Mouse (Mus musculus) forebrain, embryonic 10.5 days (tissue): ENCODE data around the gene Jarid2. TPM values are rescaled to one million over a fixed set of nuclear protein-coding genes. Genes with fewer than 3 reads are reported as not detected.

ENCODE experiments used
- DNase-seq: peaks from one replicate; pipeline ENCODE4 v3.0.0-alpha.2; 2017; ENCODE audit warnings: low spot score; ENCODE audit errors: extremely low spot score
- H3K27ac ChIP-seq: fragments of 300-500 bp; sonication (generic); 2 replicates; pipeline ENCODE4 v1.5.1; 2016; ENCODE audit warnings: mild to moderate bottlenecking
- H3K27me3 ChIP-seq: fragments of 300-500 bp; sonication (generic); 2 replicates; pipeline ENCODE4 v1.6.1; 2016; ENCODE audit warnings: mild to moderate bottlenecking; ENCODE audit not compliant: poor library complexity, severe bottlenecking
- H3K36me3 ChIP-seq: fragments of 300-500 bp; sonication (generic); replicated peaks from 2 replicates; pipeline ENCODE4 v1.6.1; 2016; ENCODE audit warnings: mild to moderate bottlenecking, moderate library complexity
- H3K4me1 ChIP-seq: fragments of 300-500 bp; sonication (generic); 2 replicates; pipeline ENCODE4 v1.6.1; 2016
- H3K4me3 ChIP-seq: fragments of 300-500 bp; sonication (generic); 2 replicates; pipeline ENCODE4 v1.5.1; 2016; ENCODE audit warnings: mild to moderate bottlenecking, moderate library complexity
- H3K9me3 ChIP-seq: fragments of 300-500 bp; sonication (generic); 2 replicates; pipeline ENCODE4 v1.6.1; 2016; ENCODE audit warnings: mild to moderate bottlenecking, moderate library complexity
- WGBS: fragments of 180-500 bp; shearing (Covaris S2); methylation state at CpG from one replicate; pipeline ENCODE4 v1.1.7; 2016; 5-methylcytosine and 5-hydroxymethylcytosine counted together
- polyA plus RNA-seq: library from polyadenylated mRNA; unstranded; fragments of >200 nt; fragmentation: Nextera tagmentation; extraction: Ambion mirVana; gene quantifications from 2 replicates; pipeline ENCODE4 v1.2.1, GENCODE M21; 2016

Gene Jarid2
- polyA plus RNA-seq, 1 experiment from 2014 or later, result 65.0 TPM

DNA sequence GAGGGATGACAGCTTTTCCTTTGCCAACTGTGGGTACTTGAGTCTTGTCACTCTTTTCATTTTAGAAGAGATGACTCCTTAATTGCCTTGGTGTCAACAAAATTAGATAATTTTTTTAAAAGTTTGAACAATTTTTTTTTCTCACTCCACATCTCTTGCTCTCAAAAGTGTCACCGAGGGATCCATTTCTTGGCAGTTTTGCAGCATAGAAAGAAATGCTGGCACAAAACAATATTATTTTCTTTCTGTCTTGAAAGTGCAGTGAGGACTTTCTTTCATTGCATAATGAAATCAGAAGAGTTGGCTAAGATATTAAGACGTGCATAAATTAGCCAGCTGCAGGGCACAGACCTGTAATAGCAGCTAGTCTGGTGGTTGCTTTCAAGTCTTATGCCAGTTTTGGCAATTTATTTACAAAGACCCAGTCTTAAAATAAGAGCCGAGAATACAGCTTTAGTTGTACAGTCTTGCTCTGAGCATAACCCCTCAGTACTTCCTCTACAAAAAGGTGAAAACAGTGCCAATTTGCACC lies 63.2 kb downstream of the Jarid2 start:
- no peaks in the 10 kb centered on the region for H3K27me3 ChIP-seq
- no peak overlapping the region for H3K4me3 ChIP-seq
- H3K4me1 ChIP-seq, result peaks cover 83% of the 10 kb centered on the region
- 87% methylated on average over 3 of the region's 3 CpGs for WGBS
- no peak overlapping the region for H3K27ac ChIP-seq
- H3K9me3 ChIP-seq, result no peaks in the 10 kb centered on the region
- no peak for DNase-seq
- H3K36me3 ChIP-seq, result no peaks in the 10 kb centered on the region

DNA sequence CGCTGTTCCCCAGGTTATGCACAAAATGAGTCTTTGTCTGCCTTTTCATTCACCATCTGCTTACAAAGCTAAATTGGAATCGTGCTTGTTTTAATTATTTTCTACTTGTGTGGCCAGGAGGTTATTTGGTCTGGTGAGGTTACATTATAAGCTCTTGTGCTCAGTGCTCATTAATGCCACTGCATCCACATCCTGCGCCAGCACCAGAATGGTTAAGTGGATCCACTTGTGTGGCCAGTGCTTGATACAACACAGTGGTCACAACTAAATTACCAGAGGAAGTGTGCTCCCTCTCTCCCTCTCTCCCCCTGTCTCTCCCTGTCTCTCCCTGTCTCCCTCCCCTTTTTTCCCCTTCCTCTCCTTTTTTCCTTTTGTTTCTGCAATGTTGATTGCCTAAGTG lies 66.6 kb downstream of the Jarid2 start:
- DNase-seq, result peak; percentile 22
- H3K27ac ChIP-seq, result no peak overlapping the region
- no peaks in the 10 kb centered on the region for H3K36me3 ChIP-seq
- peaks cover 62% of the 10 kb centered on the region for H3K4me1 ChIP-seq
- H3K27me3 ChIP-seq, result no peaks in the 10 kb centered on the region
- WGBS, result 21% methylated on average over 3 of the region's 3 CpGs
- H3K9me3 ChIP-seq, result no peaks in the 10 kb centered on the region
- no peak overlapping the region for H3K4me3 ChIP-seq

DNA sequence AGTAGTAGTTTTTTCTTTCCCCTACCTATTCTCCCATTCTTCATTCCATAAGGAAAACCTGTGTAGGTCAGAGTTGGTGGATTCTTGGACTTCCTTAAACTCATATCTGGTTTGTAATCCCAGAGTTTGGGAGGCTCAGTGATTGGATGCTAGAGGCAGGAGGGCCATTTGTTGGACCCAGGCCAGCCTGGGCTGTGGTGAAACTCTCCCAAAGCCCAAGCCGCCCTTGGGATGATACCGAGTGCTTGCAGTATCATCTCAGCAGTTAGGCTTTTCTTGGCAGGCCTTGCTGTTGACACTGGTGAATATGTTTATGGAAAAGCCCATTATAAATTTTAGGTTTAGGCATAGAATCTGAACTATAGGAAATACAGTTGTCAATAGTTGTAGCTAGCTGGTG lies 67.5 kb downstream of the Jarid2 start:
- Histone ChIP-seq H3K36me3 (no peaks in the 10 kb centered on the region), H3K4me3 (no peak overlapping the region), H3K4me1 (peaks cover 56% of the 10 kb centered on the region), H3K27me3 (no peaks in the 10 kb centered on the region), H3K9me3 (no peaks in the 10 kb centered on the region), H3K27ac (no peak overlapping the region)
- DNase-seq, result no peak
- WGBS, result 91% methylated on average over 2 of the region's 2 CpGs

DNA sequence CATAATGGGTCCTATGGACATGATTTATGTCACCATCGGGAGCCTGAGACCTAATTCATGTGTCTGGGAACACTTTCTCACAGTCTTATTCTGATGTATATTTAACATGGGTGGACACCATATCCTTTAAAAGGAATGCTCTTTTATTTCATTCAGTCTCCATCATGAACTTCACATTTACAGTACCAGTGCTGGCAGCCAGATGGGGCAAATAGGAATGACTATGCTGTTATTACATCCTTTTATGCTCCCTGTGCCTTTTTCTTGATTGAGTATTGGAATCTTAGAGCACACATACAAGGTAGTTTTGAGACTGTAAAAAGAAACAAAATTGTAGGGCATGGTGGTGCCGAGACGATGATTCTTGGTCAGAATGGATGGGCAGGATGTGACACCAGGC lies 69.0 kb downstream of the Jarid2 start:
- Histone ChIP-seq H3K4me3 (no peak overlapping the region), H3K9me3 (no peaks in the 10 kb centered on the region), H3K27me3 (no peaks in the 10 kb centered on the region), H3K36me3 (no peaks in the 10 kb centered on the region), H3K4me1 (peaks cover 50% of the 10 kb centered on the region), H3K27ac (no peak overlapping the region)
- DNase-seq, result no peak
- 92% methylated on average over 3 of the region's 3 CpGs for WGBS

DNA sequence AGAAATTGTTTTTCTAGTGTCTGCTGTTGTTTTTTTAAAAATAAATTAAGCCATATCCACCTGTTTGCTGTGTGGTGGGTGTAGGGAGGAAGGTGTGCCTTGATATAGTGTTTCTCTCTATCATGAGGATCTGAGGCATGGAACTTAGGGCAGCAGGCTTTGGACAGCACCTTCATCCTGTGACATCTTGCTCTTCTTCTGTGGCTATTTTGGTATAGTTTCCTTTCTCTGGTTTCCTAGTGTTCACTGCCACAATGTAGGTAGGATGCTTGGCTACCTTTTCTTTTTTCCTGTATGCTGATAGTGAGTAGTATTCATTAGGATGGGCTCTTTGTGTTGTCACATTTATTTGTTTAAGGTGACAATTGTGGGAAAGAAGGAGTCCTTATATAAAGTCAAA lies 69.9 kb downstream of the Jarid2 start:
- Histone ChIP-seq H3K9me3 (no peaks in the 10 kb centered on the region), H3K27ac (no peak overlapping the region), H3K36me3 (no peaks in the 10 kb centered on the region), H3K27me3 (no peaks in the 10 kb centered on the region), H3K4me3 (no peak overlapping the region), H3K4me1 (peaks cover 44% of the 10 kb centered on the region)
- no peak for DNase-seq

DNA sequence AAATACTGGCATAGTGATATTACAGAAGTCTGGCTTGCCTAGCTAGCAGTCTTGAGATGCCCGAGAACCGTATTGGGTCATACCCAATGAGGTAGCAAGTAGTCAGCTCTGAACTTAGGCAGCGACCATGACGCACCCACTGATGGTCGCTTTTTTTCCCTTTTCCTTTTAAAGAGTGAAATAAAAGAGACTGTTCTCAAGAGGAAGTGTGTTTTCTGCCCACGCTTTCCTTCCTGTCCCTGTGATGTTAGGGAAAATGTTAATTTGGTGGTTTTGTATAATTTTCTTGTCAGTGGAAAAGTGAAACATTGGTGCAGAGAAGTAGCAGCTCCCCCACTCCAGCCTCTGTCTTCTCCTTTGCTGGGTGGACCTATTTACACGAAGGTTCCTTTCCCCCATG lies 70.8 kb downstream of the Jarid2 start:
- Histone ChIP-seq H3K36me3 (no peaks in the 10 kb centered on the region), H3K9me3 (no peaks in the 10 kb centered on the region), H3K4me3 (no peak overlapping the region), H3K27ac (no peak overlapping the region), H3K4me1 (peaks cover 38% of the 10 kb centered on the region), H3K27me3 (no peaks in the 10 kb centered on the region)
- 90% methylated on average over 7 of the region's 7 CpGs for WGBS
- DNase-seq, result no peak

DNA sequence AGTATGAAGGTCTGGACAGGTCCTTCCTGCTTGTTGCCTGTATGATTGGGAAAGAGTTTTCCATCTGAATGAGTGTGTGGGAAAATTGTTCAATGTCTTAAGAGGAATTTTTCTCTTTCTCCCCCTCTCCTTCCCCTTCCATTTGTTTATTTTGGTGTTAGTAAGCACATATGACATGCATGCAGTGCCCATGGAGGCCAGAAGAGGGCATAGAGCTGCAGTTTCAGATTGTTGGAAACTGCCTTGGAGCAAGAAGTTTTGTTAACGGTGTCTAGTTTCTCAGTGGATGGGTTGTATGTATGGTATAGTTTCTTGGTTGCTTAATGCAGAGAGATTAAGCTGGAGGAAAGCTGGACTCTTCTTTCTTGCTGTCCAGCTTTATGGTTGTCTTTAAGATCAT lies 75.6 kb downstream of the Jarid2 start:
- peak; percentile 24 for DNase-seq
- WGBS, result 67% methylated on average over 1 of the region's 1 CpGs
- no peak overlapping the region for H3K27ac ChIP-seq
- H3K27me3 ChIP-seq, result no peaks in the 10 kb centered on the region
- no peaks in the 10 kb centered on the region for H3K9me3 ChIP-seq
- H3K4me3 ChIP-seq, result no peak overlapping the region
- H3K4me1 ChIP-seq, result peaks cover 42% of the 10 kb centered on the region
- no peaks in the 10 kb centered on the region for H3K36me3 ChIP-seq

DNA sequence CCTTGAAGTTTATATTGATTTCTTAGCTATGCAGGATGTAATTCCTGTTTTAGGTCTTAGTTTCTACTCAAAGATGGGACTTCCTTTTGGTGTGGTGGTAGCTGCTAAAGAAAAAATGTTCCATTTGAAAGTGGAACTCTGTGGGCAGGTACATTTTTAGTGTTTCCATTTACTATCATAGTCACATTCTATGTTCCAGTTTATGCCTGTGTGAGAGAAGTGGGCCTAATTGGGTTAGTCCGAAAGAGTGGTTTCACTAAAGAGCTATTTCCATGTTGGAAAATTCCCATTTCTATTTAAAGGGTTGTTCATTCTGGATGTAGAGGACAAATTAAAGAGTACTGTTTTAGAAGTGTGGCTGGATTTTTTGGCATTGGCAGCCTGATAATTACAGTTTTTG lies 79.0 kb downstream of the Jarid2 start:
- Histone ChIP-seq H3K27me3 (no peaks in the 10 kb centered on the region), H3K4me3 (no peak overlapping the region), H3K36me3 (no peaks in the 10 kb centered on the region), H3K9me3 (no peaks in the 10 kb centered on the region), H3K27ac (no peak overlapping the region), H3K4me1 (peaks cover 47% of the 10 kb centered on the region)
- WGBS, result 87% methylated on average over 1 of the region's 1 CpGs
- DNase-seq, result no peak

DNA sequence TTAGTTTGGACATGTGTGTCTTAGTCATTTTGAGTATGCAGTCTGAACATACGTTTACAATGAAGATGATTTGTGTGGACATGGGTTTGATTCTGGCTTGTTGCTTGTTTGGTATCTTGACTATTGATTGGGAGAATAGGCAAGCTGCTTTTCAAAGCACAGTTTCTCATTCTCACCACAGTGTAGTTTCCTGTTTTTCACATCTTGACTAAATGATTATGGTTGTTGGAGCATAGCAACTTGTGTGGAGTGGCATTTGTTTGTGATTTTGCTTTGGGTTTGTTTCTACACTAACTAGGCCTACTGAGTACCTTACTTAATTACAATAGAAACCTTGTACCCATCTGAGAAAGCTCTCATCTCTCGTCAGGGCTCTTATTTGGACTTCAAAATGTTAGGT lies 81.7 kb downstream of the Jarid2 start:
- Histone ChIP-seq H3K27ac (no peak overlapping the region), H3K36me3 (no peaks in the 10 kb centered on the region), H3K4me1 (peaks cover 59% of the 10 kb centered on the region), H3K27me3 (no peaks in the 10 kb centered on the region), H3K4me3 (no peak overlapping the region), H3K9me3 (no peaks in the 10 kb centered on the region)
- WGBS, result 84% methylated on average over 2 of the region's 2 CpGs
- DNase-seq, result no peak

DNA sequence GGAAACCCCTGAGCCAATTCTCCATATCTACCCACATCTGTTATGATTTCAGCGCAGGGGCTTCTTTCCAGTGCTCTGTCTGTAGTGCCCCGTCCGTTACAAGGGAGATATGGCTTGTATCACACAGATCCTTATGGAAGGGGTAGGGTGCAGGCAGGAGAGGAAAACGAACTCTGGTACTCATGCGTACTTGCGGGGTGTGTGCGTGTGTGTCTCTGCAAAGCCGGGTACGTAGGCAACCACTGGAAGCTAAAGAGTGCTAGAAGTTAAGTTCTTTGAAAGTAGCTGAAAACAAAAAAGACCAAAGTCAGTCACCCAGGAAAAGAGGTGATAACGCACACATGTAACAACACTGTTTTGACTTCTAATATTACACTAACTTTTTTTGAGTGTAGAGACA lies 82.3 kb downstream of the Jarid2 start:
- H3K27me3 ChIP-seq, result no peaks in the 10 kb centered on the region
- WGBS, result 90% methylated on average over 10 of the region's 10 CpGs
- no peaks in the 10 kb centered on the region for H3K36me3 ChIP-seq
- no peak for DNase-seq
- no peak overlapping the region for H3K4me3 ChIP-seq
- H3K4me1 ChIP-seq, result peaks cover 55% of the 10 kb centered on the region
- no peaks in the 10 kb centered on the region for H3K9me3 ChIP-seq
- H3K27ac ChIP-seq, result no peak overlapping the region

DNA sequence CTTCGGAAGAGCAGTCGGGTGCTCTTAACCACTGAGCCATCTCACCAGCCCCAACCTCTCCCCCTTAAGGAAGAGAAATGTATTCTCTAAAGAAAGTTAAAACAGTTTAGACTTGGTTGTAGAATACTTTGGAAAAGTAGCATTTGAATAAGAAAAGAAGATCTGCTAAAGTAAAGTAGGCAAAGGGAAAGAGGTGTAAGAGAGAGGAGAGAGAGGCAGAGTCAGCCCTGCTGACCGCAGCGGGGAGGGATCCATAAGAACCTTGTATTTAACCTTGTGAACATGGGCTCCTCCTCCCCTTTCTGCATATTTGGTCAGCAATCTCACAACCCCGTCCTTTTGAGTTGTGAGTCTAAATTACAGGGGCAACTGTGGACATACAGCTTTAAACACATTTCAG lies 83.1 kb downstream of the Jarid2 start:
- H3K36me3 ChIP-seq, result no peaks in the 10 kb centered on the region
- 84% methylated on average over 5 of the region's 5 CpGs for WGBS
- no peak overlapping the region for H3K27ac ChIP-seq
- H3K27me3 ChIP-seq, result no peaks in the 10 kb centered on the region
- no peak for DNase-seq
- no peak overlapping the region for H3K4me3 ChIP-seq
- no peaks in the 10 kb centered on the region for H3K9me3 ChIP-seq
- peaks cover 47% of the 10 kb centered on the region for H3K4me1 ChIP-seq

DNA sequence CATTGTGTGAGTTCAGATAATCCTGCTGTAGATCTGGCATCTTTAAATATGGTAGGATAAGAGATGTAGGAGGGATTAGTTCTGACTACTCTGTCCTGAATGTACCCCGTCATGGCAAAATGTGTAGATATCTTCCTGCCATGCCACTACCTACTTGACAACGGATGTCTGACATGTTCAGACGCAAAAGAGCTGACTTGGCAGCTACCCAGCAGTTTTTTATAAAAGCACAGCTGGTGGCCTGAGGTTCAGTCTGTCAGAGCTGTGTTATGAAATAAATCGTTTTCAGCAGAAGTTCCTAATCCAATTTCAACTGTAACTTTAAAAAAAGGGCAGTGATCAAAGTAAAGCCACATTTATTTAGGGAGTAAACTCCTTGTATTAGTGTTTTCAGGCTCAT lies 90.1 kb downstream of the Jarid2 start:
- Histone ChIP-seq H3K4me1 (peaks cover 33% of the 10 kb centered on the region), H3K9me3 (no peaks in the 10 kb centered on the region), H3K4me3 (no peak overlapping the region), H3K27me3 (no peaks in the 10 kb centered on the region), H3K27ac (no peak overlapping the region), H3K36me3 (peaks cover 12% of the 10 kb centered on the region)
- WGBS, result 37% methylated on average over 4 of the region's 4 CpGs
- no peak for DNase-seq

DNA sequence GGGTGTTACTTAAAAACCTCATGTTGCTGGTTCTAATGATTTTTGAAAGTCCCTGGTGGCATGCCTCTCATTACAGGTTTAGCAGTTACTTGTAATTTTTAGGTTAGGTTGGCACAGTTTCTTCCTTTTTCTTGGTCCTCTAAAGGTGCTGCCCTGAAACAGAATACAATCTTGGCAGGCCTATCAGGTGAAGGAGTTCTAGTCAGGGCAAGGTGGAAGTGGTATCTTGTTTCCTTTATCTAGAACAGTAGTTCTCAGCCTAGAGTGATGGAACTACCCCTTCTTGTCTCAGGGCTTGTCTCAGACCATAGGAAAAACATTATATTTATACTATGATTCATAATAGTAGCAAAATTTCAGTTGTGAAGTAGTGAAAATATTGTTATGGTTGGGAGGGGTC lies 93.3 kb downstream of the Jarid2 start:
- DNase-seq, result no peak
- Histone ChIP-seq H3K27ac (no peak overlapping the region), H3K4me3 (no peak overlapping the region), H3K36me3 (peaks cover 33% of the 10 kb centered on the region), H3K27me3 (no peaks in the 10 kb centered on the region), H3K4me1 (peaks cover 16% of the 10 kb centered on the region), H3K9me3 (no peaks in the 10 kb centered on the region)

DNA sequence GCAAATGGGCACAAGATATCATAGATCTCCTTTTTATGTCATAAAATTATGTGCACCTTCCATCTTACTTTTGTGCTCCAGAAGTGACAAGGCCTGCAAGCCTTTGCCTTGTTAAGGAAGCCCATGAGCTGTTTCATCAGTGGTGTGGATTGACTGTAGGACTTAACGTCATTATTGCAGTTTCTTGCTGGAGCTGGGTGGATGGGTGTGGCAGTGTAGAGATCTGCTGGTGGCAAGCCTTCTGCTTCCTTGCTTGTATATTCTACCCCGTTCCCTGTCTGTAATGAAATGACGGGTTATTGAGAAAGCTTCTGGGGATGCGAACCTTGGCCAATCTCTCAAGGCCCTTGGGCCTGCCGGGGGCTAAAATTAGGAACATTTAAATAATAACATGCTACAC lies 99.6 kb downstream of the Jarid2 start:
- Histone ChIP-seq H3K27ac (no peak overlapping the region), H3K36me3 (peaks cover 26% of the 10 kb centered on the region), H3K27me3 (no peaks in the 10 kb centered on the region), H3K4me3 (no peak overlapping the region), H3K4me1 (peaks cover 12% of the 10 kb centered on the region), H3K9me3 (no peaks in the 10 kb centered on the region)
- no peak for DNase-seq
- WGBS, result 93% methylated on average over 5 of the region's 5 CpGs
